Mouse (Mus musculus): ENCODE data around the gene Hivep3. TPM values are rescaled to one million over a fixed set of nuclear protein-coding genes. Genes with fewer than 3 reads are reported as not detected.

The Hivep3 gene
- polyA plus RNA-seq, 1 experiment = 23.1 TPM

GRCm38 (mm10) chr4:119887523-119888177, 154.1 kb downstream of the Hivep3 start:
- TF ChIP-seq POLR2A (IDR thresholded peaks at IDR 0.05; ENCODE audit: borderline replicate concordance, extremely low read depth, low read depth, low read length) (no peak), CTCF (IDR thresholded peaks at IDR 0.05; ENCODE audit: insufficient read depth, low read length) (no peak)
- no peaks in the 10 kb centered on the region for H3K4me1 ChIP-seq (ENCODE audit: control insufficient read depth, insufficient read depth, low read length)
- H3K4me3 ChIP-seq (replicated peaks; ENCODE audit: extremely low read depth, low read depth, low read length) = no peak overlapping the region
- DNase-seq = no peak
- WGBS = 69% methylated on average over 6 of the region's 6 CpGs

- TF ChIP-seq CTCF (IDR thresholded peaks at IDR 0.05; ENCODE audit: insufficient read depth, low read length) (no peak), POLR2A (IDR thresholded peaks at IDR 0.05; ENCODE audit: borderline replicate concordance, extremely low read depth, low read depth, low read length) (no peak)
- DNase-seq = no peak
- no peak overlapping the region for H3K4me3 ChIP-seq (replicated peaks; ENCODE audit: extremely low read depth, low read depth, low read length)
- H3K4me1 ChIP-seq (ENCODE audit: control insufficient read depth, insufficient read depth, low read length) = no peaks in the 10 kb centered on the region
- 46% methylated on average over 5 of the region's 5 CpGs for WGBS
Observed at GRCm38 (mm10) chr4:119889760-119890159, 156.2 kb downstream of the Hivep3 start.

GRCm38 (mm10) chr4:119893255-119893779, 159.7 kb downstream of the Hivep3 start:
- Histone ChIP-seq H3K4me1 (ENCODE audit: control insufficient read depth, insufficient read depth, low read length) (no peaks in the 10 kb centered on the region), H3K4me3 (replicated peaks; ENCODE audit: extremely low read depth, low read depth, low read length) (no peak overlapping the region)
- no peak for DNase-seq
- TF ChIP-seq POLR2A (IDR thresholded peaks at IDR 0.05; ENCODE audit: borderline replicate concordance, extremely low read depth, low read depth, low read length) (no peak), CTCF (IDR thresholded peaks at IDR 0.05; ENCODE audit: insufficient read depth, low read length) (no peak)
- 69% methylated on average over 5 of the region's 5 CpGs for WGBS

DNA sequence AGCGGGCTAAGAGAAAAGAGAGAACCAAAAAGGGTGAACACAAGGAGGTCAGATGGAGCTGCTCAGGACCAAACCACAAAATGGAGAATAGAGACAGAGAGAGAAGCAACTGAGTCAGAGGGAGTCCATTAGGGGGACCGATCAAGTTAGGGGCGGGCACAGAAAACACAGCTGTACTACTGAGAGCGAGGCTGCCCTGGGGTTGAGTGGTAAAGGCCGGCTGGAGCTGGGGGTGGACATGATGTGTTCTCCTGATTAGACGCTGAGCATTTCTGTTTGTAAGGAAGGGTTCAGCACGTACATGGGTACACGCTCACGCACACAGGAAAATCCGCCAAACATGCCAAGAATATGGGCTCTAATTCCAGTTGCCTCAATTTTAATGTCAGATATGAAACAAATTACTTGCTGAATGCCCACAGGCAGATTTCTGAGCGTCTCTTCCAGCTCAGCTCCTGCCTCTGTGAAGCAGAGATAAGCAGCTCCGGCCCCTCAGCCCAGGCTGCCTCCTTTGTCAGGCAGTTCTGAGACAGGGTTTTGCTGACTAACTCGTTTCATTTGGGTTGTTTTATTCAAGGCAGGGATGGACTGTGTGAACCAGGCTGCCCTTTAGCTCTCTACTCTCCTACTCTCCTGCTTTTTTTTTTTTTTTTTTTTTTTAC, 161.3 kb downstream of the Hivep3 start:
- TF ChIP-seq POLR2A (IDR thresholded peaks at IDR 0.05; ENCODE audit: borderline replicate concordance, extremely low read depth, low read depth, low read length) = no peak
- 66% methylated on average over 13 of the region's 13 CpGs for WGBS

DNA sequence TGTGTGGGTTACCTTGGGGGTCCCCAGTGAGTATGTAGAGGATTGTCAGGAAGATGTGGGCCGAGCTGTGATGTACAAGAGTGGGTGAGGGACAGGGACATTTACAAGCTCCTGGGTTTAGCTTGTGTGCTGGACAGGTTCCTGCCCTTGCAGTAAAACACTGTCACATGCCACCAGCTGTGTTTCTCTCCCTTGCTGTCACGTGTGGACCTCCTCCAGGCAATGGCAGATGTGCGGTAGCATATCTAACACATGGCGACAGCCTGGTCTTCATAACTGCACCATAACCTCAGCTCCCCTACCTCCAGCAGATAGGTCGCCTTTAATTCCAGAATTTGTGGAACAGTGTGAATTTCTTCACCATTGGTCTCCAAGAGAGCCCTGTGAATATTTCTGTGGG, 161.9 kb downstream of the Hivep3 start:
- no peak overlapping the region for H3K4me3 ChIP-seq (replicated peaks; ENCODE audit: extremely low read depth, low read depth, low read length)
- TF ChIP-seq CTCF (IDR thresholded peaks at IDR 0.05; ENCODE audit: insufficient read depth, low read length) = no peak
- 73% methylated on average over 5 of the region's 5 CpGs for WGBS
- H3K4me1 ChIP-seq (ENCODE audit: control insufficient read depth, insufficient read depth, low read length) = no peaks in the 10 kb centered on the region
- DNase-seq = no peak

More for the DNA sequence above, 161.3 kb downstream of the Hivep3 start:
- Histone ChIP-seq H3K4me1 (ENCODE audit: control insufficient read depth, insufficient read depth, low read length) (no peaks in the 10 kb centered on the region), H3K4me3 (replicated peaks; ENCODE audit: extremely low read depth, low read depth, low read length) (no peak overlapping the region)
- DNase-seq = no peak

DNA sequence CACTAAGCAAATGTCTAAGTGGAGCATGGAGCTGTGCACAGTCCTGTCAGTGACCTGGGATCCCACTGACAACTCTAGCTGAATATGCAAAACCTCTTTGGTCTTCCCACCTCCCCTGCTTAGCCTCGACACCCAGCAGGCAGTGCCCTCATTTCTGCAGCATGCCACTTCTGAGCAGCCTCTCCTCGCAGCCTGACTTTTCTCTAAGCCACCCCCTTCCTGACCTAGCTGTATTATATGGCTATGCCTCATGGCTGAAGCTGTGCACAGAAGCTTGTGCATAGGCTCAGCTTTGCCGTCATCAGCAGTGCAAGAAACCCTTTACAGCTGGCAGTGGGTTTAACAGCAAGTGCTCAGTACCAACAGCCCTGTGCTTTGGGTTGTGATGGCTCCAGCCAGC, 163.0 kb downstream of the Hivep3 start:
- Histone ChIP-seq H3K4me3 (replicated peaks; ENCODE audit: extremely low read depth, low read depth, low read length) (no peak overlapping the region), H3K4me1 (ENCODE audit: control insufficient read depth, insufficient read depth, low read length) (no peaks in the 10 kb centered on the region)
- 59% methylated on average over 3 of the region's 3 CpGs for WGBS
- no peak for DNase-seq
- TF ChIP-seq POLR2A (IDR thresholded peaks at IDR 0.05; ENCODE audit: borderline replicate concordance, extremely low read depth, low read depth, low read length) = no peak
- no peak for TF ChIP-seq CTCF (IDR thresholded peaks at IDR 0.05; ENCODE audit: insufficient read depth, low read length)

DNA sequence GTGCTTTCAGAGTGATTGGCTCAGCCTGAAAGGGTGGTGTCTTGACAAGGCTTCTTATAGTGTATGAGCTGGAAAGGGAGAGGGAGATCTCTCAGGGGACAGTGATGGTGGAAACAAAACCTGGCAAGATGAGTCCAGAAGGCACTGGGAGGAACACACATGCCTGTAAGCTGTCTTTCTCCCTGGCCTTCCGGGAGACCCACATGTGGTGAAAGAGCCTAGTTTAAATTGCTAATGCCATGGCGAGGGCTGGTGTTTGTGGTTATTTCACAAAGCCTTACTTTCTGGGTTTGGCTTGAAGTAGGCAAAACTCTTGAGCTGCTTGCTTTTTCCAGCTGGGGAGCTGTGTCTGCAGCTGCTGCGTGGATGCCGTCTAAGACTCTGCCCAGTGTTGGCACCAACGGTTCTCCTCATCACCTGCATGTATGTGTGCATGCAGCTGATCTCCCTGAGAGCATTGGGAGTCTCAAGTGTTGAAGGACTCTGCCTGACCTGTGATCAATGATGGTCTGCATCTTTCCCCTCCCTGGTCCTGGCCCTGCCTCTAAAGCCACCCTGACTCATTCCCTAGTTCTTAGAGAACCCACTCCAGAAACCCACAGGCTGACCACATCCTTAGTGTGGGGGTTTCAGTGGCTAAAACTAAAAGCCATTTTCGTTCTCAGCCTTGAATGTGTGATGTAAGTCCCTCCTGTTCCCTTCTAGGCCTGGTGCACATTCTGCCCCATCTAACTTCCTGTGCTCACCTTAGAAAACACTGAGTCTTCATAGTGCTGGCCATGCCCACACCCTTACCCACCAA, 163.7 kb downstream of the Hivep3 start:
- DNase-seq = no peak
- no peaks in the 10 kb centered on the region; the same call in 1 of the 2 replicates for H3K4me1 ChIP-seq (ENCODE audit: control insufficient read depth, insufficient read depth, low read length)
- 58% methylated on average over 6 of the region's 6 CpGs for WGBS
- no peak for TF ChIP-seq POLR2A (IDR thresholded peaks at IDR 0.05; ENCODE audit: borderline replicate concordance, extremely low read depth, low read depth, low read length)
- no peak for TF ChIP-seq CTCF (IDR thresholded peaks at IDR 0.05; ENCODE audit: insufficient read depth, low read length)
- H3K4me3 ChIP-seq (replicated peaks; ENCODE audit: extremely low read depth, low read depth, low read length) = no peak overlapping the region

DNA sequence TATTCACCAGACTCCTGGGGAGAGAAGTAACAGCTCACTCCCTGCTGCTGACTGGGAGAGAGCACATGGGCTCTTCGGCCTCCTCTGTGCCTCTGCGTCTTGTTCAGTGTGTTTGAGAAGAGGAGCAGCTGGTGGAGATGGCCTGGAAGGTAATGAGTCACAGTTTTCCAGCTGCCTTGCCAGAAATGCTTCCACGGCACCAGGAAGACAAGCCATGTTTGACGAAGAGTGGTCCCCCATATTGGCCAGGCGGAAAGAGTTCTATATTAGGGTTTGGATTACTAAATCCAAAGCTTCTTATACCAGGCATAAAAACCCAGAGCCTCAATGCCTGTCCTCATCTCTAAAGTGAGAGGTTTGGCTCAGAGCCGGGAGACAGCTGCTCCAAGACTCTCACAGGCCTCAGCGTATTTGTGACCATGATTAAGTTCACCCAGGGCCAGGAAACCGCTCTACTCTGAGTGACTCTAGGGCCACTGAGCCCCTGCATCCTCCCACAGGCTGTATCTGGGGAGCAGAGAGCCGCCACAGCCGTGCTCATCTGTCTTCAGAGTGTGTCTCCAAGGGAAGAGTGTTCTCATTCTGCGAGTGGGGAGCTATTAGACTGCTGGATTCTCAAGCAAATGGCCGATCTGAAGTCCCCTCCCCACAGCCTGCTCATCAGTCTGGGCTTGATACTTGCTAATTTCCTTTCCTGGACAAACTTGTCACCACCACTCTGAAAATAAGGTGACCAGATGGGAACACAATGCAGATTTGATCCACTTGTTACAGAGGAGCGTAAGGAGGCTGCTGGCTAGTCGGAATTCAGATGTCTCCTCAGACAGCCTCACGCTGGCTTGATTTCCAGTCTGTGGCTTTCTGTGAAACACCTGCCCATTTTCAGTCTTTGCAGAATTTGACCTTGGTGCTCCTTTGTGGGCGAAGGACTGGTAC, 168.2 kb downstream of the Hivep3 start:
- Histone ChIP-seq H3K4me1 (ENCODE audit: control insufficient read depth, insufficient read depth, low read length) (no peaks in the 10 kb centered on the region; the same call in 1 of the 2 replicates), H3K4me3 (replicated peaks; ENCODE audit: extremely low read depth, low read depth, low read length) (no peak overlapping the region)
- TF ChIP-seq CTCF (IDR thresholded peaks at IDR 0.05; ENCODE audit: insufficient read depth, low read length) (no peak), POLR2A (IDR thresholded peaks at IDR 0.05; ENCODE audit: borderline replicate concordance, extremely low read depth, low read depth, low read length) (no peak)
- 61% methylated on average over 16 of the region's 16 CpGs for WGBS
- no peak for DNase-seq

DNA sequence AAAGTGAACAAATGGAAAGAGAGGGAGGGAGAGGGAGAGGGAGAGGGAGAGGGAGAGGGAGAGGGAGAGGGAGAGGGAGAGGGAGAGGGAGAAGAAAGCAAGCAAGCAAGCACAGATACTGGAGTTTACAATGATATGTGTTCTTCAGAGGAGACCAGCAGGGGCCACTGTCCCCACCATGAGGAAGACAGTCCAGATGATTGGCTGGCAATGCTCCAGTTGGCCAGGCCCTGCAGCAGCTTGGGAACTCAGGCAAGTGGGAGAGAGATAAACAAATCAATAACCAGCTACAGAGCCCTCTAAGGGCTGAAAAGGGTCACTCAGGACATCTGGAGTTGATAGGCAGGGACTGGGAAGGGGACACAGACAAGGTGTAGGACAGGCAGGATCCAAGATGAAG, 169.7 kb downstream of the Hivep3 start:
- Histone ChIP-seq H3K4me3 (replicated peaks; ENCODE audit: extremely low read depth, low read depth, low read length) (no peak overlapping the region), H3K4me1 (ENCODE audit: control insufficient read depth, insufficient read depth, low read length) (no peaks in the 10 kb centered on the region; the same call in 1 of the 2 replicates)
- TF ChIP-seq POLR2A (IDR thresholded peaks at IDR 0.05; ENCODE audit: borderline replicate concordance, extremely low read depth, low read depth, low read length) (no peak), CTCF (IDR thresholded peaks at IDR 0.05; ENCODE audit: insufficient read depth, low read length) (peak; percentile 2; the same call in 1 of the 2 replicates)
- DNase-seq = no peak

Measured in lung, adult 2 months (tissue).